Comparison of ENCODE assay signal across 11 mouse cellular contexts in the genomic region with DNA sequence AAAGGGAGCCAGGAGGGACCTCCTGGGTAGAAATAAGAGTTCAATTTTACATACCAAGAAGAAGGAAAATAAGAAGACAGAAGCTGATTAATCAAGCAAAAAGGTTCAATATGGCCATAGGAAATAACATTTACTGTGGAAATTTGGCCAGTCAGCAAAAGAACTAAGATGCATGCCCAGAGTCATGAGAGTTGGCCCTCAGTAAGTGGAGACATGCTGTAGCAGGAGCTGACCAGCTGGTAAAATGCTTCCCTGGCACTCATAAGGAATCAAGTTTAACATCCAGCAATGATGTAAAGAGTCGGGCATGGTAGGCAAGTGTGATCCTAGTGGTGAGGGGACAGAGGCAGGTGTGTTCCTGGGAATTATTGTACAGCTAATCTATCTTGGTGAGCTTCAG.
"Had no signal": no experiment of that assay in that cellular context is flagged by ENCODE, and none has a peak within 500 bp of the region (broad histone marks: within the 10 kb centered on the region; RNA-seq: fewer than 3 reads in every experiment).

No protein-coding gene starts in this region.

- DNase-seq: gastrocnemius, postnatal 10 days; gastrocnemius, postnatal 25 days; heart, adult 18-20 months; heart, postnatal 14 days; heart, postnatal 36 days; kidney, adult 11 months; kidney, adult 2 months; kidney, adult 9 months; kidney, postnatal 14 days; kidney, postnatal 36 days; lung, adult 18-20 months had no signal
